Mouse (Mus musculus) heart, postnatal 0 days (tissue): ENCODE data around the gene Lsp1.

Experiments used
- CTCF ChIP-seq: IDR thresholded peaks from 2 replicates; pipeline ENCODE4 v1.5.1; 2016; ENCODE audit warnings: antibody characterized with exemption, control low read depth, low read depth
- EP300 ChIP-seq: IDR thresholded peaks from 2 replicates; pipeline ENCODE4 v1.6.1; 2016; ENCODE audit warnings: antibody characterized with exemption, low read depth

DNA sequence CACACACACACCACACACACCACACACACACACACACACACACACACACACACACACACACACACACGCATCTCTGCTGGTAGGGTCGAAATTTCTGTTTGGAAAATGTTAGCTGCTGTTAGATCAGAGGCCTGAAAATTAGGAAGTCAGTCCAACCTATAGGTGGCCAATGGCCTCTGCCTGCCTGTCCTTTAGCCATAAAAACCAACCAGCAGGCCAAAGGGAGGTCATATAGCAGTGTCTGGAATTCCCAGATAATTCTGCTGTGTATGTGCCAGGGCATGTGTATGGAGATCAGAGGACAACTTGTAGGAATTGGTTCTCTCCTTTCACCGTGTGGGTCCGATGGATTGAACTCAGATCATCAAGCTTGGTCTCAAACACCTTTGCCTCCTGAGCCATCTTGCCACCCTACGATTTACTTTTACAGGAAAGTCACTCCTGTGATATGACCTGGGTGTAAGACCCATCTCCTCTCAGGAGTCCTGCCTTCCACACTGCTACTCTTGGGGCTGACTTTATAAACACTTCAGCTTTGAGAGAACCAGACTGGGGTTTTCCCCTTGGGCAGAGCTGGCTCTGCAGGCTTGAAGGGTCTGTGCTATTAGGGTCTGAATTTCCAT lies 1.8 kb upstream of the Lsp1 start:
- TF ChIP-seq CTCF (no peak), EP300 (no peak)
